Mouse (Mus musculus) spleen, postnatal 36 days (tissue): ENCODE results near the gene Ankrd53.

Experiments
- DNase-seq, 2 experiments: peaks; one replicate each; pipeline ENCODE4 v3.0.0; 2022; ENCODE audit warnings: low spot score in 2 of 2, mixed read lengths in 1 of 2

Gene Ankrd53

DNA sequence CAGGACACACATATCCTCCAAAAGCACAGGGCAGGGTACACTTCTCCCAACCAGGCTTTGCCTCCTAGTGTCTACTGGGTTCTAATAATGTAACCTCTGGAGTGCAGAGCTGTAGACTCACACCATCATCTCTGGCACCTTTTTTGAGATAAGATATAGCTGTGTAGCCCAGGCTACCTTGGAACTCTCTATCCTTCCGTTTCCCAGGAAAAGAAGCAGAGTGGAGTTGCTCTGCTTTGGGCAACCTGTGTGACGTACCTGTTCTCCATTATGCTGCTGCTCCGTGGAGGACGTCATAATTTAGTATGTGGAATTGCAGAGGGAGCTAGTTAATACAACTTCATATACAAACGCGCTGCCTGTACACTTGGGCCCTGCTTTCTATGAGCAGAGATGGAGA lies at the start of gene Ankrd53:
Ankrd53 (plus strand) TSS at position 301 of the 400 bp plus-strand sequence.
- DNase-seq = no peak

DNA sequence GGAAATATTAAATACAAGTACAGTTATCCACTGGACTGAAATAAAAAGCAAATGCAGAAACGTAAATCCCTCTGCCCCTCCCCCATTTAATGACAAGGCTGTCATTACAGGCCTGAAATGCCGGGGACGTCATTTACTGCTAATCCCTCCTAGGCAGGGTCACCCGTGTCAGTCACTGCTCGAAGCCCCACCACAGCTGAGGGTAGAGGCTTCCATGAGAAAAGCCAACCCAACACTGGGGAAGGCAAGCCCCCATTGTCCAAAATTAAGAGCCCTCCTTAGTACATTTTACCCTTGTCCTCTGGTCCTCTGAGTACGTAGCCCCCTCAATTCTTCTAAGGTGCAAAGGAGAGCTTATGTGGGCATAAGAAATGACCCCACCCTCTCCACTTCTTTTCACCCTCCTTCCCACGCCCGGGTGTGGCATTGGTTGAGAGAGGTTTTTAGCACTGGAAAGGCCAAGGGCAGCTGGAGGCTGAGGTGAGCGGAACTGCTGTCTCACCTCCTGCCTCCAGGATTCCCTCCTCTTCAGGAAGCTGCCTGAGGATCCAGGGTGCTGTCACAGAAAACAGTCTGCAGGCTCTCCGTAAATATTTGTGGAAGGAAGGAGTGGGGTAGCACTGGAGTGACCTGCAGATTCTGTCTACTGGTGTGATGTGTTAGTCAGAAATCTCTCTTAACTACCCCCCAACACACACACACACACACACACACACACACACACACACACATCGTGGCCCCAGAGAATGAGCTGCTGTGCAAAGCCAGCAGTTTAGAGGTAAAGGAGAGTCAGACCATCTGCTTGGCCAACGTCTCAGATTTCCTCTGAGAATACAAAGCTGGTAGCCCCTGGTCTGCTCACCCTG lies 48.9 kb upstream of the Ankrd53 start:
- no peak for DNase-seq

DNA sequence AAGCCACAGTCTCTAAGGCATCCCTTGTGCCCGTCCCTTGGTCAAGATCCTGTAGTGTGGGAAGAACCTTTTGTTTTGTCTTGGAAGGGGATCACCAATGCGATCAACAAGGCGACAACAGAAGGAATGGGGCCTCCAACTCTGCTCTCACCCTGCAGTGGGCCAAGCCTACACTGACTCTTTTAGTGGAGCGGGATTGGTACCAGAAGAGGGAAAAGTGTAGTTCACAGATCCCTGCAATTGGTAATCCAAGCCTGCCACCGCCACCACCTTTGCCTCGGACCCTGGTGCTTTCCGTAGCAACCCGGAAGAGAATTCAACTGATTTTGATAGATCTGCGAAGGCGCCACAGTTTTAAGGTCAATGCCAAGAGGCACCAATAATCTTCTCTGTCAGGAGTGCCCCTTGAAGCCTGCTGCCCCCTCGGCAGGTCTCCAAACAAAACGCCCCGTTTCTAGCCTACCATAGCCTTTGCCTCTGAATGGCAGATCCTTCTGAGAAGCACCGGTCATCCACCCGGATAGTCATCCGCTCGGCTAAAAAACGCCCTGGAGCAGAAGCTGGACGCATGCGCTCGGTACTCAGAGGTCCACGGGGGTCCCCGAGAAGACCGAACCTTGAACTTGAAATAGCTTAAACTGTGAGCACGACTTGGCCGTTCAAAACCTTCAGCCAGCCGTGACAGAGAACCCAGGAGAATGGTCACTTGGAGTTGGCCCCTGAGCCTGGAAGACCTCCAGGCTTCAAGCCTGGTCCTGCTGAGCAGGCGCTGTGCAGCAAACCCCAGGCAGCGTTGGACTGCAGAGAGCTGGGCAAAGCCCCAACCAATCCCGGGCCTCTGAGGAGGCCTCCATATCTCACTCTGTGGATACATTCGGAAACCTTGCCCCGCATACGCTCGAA lies 48.0 kb upstream of the Ankrd53 start:
- no peak for DNase-seq

DNA sequence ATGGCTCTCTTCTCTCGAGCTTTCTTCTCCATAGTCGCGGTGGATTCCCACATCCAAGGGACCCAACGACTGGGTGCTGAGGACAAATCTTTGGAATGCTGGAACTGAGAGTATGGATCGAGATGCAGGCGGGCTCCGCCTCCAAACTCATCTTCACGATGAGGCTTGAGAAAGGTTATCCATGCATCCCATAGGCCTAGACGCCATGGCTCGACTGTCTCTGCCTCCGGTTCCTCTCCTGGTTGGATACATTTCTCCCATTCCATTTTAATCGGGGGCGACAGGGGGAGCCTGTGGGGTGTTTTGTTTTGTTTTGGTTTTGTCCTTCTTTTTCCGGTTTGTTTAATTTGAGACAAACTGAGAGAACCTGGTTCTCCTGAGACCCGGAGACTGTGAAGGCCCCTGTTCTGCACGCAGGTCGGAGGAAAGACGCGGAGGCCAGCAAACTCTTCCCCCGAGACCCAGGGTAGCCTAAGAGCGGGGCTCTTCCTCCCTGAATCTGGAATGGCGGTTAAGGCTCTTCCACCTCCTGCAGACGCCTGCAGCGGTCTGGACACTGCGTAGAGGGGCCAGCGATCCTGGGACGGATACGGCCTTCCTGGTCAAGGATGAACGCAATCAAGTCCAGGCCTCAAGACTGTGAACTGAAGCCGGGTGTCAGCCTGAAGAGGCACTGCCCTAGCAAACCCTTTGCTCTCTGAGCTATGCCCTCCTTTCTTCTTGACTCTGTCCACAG lies 46.8 kb upstream of the Ankrd53 start:
- no peak for DNase-seq

DNA sequence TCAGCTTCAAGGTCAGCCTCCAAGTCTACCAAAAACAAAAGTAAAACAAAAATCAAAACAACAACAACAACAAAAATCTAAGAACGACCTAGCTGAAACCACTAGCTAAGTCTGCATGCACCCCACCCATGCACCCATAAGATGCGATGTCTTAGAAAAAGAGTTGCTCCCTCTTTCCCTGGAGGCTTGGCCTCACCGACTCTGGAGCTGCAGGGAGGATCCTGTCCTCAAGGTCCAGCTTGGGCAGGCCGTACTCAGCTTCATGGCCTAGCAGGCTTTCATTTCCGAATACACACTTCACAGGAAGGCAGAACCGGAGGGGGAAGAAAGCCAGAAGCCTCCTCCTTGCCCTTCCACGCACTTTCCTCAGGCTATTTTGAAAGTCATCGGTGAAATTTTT lies 45.4 kb upstream of the Ankrd53 start:
- no peak for DNase-seq

DNA sequence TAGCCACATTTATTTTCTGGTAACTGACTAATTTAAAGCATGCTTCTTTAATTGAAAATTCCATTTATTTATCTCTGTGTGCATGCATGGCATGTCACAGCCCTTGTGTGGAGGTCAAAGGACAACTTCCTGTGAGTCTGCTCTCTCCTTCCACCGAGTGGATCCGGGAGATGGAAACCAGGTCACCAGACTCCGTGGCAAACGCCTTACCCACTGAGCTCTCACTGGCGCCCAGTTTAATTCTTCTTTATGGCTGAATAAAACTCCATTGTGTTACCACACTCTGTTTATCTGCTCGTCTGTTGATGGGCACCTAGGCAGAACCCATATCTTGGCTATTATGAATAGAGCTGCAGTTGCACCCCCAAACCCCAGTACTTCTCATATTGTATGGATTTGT lies 39.9 kb upstream of the Ankrd53 start:
- DNase-seq = no peak

DNA sequence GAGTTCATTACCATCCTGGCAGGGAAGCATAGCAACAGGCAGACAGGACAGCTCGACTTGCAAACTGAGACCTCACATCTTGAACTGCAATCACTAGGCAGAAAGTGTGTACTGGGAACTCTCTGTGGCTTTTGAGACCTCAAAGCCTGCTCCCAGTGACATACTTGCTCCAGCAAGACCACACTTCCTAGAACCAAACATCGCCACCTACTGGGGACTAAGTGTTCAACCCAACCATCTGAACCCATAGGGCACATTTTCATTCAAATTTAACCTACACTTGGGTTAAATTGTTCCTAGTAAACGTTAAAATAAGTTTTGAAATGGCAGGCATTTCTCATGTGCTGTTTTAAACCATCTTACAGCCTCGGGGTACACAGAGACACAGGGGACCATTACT lies 35.3 kb upstream of the Ankrd53 start:
- DNase-seq = no peak

DNA sequence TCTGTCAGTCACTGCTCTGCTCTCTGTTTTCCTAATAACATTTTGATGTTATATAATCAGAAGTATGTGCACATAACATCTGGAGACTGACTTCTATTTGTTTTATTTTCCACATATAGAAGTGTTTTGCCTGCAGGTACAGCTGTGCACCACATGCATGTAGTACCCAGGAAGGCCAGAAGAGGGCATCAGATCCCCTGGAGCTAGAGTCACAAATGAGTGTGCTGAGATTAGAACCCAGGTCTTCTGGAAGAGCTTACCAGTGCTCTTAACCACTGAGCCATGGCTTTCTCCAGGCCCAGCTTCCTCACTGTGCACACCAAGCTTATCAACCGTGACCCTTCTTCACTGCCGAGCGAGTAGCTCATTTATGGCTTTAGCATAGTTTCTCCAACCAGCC lies 34.0 kb upstream of the Ankrd53 start:
- no peak for DNase-seq

DNA sequence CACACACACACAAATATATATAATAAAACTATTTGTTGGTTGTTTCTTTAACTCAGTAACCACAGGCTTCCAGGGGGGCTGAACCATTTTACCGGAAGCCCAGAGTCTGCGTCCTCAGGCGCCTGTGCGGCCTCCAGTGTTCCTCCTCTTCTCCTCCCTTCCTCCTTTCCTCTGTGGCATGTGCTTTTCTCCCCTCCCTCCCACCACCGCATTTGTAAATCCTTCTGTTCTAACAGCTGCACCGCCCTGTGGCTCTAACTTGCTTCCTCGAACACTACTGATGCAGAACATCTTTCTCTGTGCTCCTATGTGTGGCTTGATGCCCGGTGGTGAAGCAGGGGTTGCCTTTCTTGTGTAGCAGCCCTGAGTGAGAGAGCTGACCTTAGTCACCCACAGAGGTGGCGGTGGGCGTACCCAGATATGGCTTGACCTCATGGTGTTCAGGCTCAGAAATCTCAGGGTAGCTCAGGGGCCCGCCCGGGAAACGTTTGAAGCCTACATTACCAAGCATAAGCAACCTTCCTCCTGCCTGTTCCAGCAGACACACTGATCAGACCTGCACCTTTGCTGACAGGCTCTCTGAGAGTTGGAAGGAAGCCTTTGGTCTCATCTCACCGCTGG lies 33.0 kb upstream of the Ankrd53 start:
- DNase-seq = no peak

DNA sequence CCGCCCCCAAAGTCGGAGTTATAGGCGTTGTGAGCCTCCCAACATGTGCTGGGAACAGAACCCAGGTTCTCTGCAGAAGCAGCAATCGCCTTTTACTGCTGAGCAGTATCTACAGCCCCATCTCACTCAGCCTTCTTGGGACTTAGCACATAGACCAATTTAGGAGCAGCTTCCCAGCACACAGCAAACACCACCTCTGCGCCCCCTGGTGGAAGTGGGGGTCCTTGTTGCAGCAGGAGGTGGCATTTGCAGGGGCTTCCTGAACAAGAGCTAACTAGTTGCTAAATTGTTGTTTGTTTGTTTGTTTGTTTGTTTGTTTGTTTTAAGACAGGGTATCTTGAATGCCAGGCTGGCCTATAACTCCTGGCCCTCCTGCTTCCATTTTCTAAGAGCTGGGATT lies 31.3 kb upstream of the Ankrd53 start:
- peak; percentile 43 to 48 for DNase-seq

DNA sequence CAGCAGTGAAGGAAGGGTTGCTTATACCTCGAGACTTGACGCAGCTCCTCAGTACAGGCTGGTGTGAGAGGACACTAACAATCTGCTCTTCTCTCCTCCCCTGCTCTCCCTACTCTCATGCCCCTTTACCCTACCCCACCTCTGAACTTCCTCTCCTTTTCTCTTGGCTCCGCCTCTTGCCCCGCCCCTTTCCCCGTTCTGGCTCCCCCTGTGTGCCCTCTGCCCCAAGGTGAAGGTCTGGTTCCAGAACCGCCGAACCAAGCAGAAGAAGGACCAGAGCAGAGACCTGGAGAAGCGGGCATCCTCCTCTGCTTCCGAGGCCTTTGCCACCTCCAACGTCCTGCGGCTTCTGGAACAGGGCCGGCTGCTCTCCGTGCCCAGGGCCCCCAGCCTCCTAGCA lies 25.1 kb upstream of the Ankrd53 start:
- no peak for DNase-seq

DNA sequence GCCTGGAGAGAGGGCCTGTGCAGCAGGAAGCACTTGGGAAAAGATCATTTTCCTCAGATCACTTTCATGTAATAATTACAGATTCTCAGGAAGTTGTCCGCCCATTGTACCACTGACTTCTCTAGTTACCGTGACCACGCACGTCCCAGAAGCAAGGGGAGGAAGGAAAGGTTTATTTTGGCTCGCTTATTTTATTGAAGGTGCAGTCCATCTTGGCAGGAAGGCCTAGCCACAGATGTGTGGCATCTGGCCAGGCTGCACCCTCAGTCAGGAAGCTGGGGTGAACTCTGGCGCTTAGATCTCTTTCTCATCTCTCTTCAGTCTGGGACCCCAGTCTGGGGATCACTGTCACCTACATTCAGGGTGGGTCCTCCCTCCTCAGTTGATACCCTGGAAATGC lies 23.8 kb upstream of the Ankrd53 start:
- DNase-seq = no peak

DNA sequence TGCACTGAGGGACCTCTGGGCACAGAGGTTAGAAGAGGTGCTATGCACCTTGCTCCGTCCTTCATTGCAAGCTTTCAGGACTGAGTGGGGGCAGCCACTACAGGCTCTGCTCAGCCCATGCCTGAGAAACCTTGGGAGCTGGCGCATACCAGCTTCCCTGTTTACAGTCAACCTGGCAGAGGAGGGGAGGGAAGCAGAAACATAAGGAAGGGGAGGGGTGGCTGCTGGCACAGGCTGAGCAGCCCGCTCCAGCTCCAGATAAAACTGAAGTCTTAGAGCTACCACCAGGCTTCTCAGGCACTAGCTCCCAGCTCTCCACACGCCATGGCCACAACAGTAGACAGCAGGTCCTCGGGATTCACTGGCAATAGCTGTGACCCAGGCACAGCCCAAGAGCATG lies 19.7 kb upstream of the Ankrd53 start, which contains the start of gene Atp6v1b1:
Atp6v1b1 (plus strand) TSS at position 230 of the 400 bp plus-strand sequence.
- DNase-seq = no peak

DNA sequence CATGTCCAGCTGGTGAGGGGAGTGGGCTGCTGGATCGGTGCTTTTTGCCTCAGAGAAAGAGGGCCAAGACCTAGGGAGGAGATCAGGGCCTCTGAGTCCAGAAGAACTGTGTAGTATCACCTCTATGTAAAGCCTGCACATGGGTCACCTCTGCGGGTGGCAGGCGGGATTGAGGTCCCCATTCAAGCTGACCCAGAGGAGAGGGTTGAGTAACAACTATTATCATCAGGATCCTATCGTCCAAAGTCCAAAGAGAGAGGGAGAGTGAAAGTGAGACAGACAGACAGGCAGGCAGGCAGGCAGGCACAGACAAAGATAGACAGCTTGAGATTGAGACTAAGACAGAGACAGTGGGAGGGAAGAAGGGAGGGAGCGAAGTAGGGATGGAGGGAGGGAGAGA lies 19.2 kb upstream of the Ankrd53 start:
- no peak for DNase-seq

DNA sequence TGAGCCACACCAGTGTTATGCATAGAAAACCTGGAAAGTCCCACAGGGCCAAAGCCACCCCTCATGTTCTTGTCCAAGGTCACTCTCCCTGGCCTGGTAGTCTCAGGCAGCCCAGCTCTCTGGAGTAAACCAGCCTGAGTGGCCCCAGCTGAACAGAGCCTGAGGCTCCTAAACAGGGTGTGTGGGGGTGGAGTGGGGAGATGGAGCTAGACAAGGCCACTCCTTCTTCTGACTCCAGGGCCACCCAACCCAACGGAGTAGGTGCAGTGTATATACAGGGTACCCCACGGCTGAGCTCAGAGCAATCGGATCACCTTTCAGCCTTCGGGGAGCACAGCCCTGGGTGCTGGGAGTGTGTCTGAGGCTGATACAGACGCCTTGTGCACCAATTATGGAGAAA lies 18.3 kb upstream of the Ankrd53 start:
- DNase-seq = no peak

DNA sequence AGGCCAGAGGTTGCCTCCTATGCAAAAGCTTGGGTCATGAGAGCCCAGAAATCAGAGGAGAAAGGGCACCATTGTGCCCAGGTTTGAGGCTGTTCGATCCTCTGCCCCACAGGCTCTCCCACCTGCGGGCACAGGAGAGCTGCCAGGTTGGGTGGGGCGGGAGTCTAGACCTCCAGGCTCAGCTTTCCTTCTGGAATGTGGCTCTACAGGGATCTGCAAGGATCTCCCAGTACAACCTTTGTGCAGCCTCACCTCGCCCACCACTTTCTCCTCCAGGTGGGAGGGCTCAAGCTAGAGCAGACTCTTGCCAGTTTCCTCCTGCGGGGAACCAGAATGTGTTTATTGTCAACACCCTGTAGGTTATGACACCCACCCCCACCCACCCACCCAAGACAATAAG lies 17.9 kb upstream of the Ankrd53 start:
- no peak for DNase-seq

DNA sequence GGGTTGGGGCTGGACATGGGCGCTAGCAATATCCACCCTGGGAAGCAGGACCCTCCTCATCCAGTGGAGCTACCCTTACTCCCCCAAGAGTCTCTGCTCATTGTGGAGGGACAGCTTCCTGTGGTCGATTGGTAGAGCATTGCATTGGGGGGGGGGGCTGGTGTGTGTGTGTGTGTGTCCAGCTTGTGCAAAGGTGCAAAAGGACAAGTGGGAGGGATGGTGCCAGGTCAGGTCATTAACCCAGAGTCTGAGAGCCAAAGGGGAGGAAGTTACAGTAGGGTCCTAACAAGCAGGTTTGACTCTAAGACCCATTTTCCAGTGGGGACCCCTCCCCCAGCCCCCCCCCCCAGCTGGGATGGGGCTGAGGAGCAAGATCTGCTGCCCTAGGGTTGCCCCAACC lies 17.0 kb upstream of the Ankrd53 start:
- DNase-seq = no peak

DNA sequence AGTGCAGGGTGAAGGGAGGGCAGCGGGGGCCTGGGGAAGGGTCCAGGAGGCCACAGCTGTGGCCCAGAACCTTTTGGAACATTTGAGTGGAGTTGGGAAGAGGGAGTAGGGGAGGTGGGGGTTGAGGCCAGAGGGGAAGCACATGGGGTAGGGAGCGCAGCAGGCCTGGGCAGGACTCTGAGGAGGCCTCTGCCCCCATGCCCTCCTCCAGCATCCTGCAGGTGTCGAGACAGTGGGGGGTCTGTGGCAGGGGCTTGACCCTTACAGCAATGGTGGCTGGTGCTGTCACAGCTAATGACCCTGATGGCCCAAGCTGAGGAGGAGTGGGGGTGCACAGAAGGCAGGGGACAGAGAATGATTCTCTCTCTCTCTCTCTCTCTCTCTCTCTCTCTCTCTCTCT lies 13.2 kb upstream of the Ankrd53 start:
- no peak for DNase-seq

DNA sequence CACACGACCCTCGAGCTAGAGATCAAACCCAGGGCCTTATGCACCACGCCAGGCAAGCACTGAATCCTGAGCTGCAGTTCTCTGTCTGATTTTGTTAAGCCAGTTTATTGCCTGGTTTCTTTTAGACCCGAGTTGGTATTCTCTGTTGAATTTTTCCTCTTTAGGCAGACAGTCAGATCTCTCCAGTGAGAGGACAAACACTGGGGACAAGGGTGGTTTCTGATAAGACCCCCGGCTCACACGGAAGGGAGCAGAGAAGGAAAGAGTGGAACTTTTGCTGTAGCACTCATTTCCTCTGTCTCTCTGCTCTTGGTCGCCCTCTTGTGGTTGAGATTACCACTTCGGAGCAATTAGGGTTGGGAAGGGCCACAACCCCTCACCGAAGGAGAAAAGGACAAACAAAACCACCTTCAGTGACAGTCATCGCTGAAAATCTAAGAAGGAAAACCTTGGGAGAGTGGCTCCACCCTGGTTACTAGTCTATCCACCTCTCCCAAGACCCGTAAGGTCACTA lies 12.2 kb upstream of the Ankrd53 start:
- peak in 1 of 2 experiments; percentile 30 for DNase-seq

DNA sequence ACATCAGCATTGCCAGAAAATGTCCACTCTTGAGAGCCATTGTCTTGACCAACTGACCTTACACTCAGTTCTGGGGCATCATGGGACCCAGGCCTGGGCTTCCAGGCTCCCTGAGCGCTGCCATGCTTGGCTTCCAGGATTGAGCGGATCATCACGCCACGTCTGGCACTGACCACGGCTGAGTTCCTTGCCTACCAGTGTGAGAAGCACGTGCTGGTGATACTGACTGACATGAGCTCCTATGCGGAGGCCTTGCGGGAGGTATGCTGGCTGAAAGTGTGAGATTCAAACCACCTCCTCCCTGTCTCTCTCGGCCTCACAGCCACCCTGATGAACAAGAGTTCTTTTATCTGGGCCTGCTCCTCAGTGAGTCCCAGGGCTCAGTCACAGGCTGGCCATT lies 6.4 kb upstream of the Ankrd53 start:
- DNase-seq = no peak

DNA sequence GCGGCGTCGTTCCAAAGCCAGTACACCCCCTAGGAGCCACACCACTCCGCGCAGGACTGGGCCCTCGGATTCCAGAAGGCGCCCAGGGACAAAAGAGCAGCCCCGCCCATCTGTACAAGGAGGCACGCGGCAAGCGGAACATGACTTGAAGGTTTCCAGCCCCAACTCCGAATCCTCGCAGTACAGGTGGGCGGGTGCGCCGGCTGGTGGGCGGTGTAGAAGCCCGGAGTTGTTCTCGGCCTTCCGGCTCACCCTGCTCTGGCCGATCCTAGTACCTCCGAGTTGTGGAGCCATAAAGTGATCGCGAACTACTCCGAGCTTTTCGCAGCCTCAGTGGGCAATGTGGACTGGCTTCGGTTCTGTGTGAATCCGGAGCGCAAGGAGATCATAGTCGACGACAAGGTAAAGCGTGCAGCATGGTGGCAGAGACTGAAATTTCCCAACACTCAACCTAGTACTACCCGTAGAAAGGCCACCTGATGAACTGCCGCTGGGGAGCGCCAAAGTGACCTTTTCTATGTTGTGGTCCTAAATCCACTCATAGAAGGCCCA lies 512 bp downstream of the Ankrd53 start:
- DNase-seq = no peak
